Mouse (Mus musculus) kidney, adult 18-20 months (tissue): ENCODE measurements at regions not wholly inside any gene's neighbourhood (a gene's known extent, or its start where the extent isn't known, plus 50 kb on each side); places are given as distances from the start of the nearest gene placed in this dataset.
A peak's percentile ranks its signal among the peaks of the same experiment; 100 is the strongest.
"Not testable (repeated sequence)": the region's sequence is repeated elsewhere in the genome, so short reads cannot be mapped to it uniquely, and the experiment has no call there.

Experiments used
- DNase-seq: peaks from one replicate; pipeline ENCODE4 v3.0.0; 2021

- DNase-seq, result no peak
These were observed 59.5 kb downstream of the Tex35 start for GRCm38 (mm10) chr1:157048996-157049395.

DNA sequence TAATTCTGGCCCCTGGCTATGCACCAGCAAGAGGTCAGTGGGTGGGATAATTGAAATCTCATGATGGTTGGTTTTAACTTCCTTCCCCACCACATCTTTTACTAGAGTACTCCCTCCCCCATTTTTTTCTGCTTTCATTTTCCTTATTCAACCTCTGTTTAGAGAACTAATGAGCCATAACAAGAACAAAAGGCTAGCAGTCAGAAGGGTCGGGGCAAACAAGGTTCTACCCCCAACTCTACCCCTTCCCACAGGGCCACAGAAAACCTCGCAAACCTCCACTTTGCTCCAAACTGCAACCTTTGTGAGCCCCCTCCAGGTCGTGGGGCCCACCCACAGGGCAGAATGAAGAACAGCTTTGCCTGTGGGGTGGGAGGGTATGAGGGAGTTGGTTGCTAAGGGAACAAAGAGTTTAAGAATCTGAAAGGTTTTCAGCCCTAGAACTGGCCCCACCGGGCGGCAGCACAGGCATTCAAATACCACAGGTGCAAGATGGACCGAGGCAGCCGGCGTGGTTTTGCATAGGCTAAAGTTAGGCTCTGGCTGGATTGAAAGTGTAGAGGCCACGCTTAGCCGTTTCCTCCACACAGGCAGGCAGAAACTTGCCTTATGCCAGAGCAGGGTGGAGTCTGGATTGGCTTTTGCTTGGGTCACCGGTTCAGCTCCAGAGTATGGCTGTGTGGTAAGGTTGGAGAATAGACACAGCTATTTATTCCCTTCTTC is 60.1 kb downstream of the Tex35 start:
- no peak for DNase-seq

GRCm38 (mm10) chr1:157047751-157048200 is 60.7 kb downstream of the Tex35 start:
- no peak for DNase-seq

DNA sequence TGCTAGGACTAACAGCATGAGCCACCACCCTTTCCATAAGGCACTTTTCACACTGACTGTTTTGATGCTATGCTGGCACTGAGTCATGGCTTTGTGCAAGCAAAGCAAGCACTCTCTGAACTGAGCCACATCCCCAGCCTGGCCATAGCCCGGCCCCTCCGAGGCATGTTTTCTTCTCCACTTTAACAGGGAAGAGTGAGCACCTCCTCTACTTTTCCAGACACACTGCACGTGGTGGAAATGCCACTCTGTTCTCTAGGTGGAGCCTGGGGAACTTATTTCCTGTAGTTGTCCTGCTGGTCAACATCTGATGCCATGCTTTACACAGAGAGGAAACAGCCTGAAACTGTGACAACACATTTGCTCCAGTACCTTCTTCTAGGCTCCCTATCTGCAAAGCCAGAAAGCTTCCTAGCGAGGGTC is 61.7 kb downstream of the Tex35 start:
- DNase-seq, result no peak

DNA sequence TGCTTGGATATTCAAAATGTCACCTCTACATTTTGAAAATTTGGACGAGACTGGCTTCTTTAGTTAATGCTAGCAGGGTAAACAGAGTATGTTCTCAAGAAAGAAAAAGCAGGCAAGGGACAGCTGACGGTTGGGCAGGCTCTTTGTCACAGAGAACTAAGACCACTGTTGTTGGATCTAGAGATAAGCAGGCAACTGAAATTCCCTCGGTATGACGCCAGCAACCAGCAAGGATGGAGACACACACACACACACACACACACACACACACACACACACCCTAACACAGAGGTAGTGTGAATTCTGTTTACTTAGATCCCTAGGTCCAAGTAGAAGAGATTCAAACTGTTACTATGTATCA is 68.7 kb downstream of the Tex35 start:
- no peak for DNase-seq

DNA sequence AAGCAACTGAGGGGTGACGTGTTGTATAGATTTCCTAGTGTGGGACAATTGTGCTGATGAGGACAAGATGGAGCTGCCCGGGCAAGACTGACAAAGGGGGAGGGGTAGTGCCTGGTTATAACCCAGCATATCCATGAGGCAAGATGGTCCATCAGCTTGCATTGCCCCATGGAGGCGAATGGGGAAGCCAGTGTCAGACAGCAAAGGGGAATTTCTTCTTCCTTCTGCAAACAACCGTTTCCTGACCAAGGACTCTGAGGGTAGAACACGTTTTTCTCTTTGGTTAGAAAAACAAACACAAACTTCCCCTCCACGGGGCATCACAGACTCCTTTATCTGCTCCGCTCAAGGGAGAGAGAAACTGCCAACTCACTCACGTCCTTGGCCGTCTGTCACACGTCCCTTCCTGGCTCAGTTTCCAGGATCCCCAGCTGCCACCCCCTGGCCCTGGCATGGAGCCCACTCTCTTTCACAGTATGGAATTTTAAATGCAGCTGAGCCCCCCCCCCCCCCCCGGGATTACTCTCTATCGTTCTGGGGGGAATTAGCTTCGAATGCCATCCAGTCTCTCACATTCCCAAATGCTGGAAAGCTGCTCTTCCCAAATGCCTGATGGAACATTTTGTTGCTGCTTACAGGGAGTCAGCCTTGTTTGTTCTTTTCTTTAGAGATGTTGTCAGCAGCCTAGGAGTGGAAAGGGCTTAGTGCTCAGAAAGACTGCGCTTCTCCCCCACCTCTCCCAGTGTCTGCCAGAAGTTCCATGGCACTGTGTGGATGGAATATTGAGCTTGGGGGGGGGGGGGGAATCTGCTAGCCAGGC is 69.3 kb downstream of the Tex35 start:
- DNase-seq, result no peak

- DNase-seq, result no peak
These were observed 70.1 kb downstream of the Tex35 start for GRCm38 (mm10) chr1:157038111-157039008.

GRCm38 (mm10) chr1:157037246-157037991 is 71.1 kb downstream of the Tex35 start:
- no peak for DNase-seq

- DNase-seq, result no peak
These were observed 71.7 kb downstream of the Tex35 start for GRCm38 (mm10) chr1:157036779-157037178.

DNA sequence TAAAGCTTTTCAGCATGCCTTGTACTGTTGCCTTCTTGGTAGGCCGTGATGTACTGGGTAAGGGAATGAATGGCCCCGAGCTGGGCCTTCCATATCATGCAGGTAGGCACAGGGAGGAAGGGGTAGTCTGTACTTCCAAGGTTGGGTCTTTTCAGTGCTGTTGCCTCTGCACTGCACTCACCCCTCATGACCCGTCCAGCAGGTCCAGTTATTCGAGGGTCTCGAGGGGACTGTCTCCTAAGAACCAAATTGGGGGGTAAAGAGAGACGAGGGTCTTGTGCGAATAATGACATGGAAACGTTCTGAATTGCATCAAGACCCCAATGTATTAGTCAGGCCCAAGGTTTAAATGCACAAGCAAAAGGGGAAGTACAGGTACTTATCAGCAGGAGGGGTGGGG is 73.3 kb downstream of the Tex35 start:
- not testable (repeated sequence) for DNase-seq

- no peak for DNase-seq
These were observed 79.8 kb downstream of the Tex35 start for GRCm38 (mm10) chr1:157028682-157029081.

DNA sequence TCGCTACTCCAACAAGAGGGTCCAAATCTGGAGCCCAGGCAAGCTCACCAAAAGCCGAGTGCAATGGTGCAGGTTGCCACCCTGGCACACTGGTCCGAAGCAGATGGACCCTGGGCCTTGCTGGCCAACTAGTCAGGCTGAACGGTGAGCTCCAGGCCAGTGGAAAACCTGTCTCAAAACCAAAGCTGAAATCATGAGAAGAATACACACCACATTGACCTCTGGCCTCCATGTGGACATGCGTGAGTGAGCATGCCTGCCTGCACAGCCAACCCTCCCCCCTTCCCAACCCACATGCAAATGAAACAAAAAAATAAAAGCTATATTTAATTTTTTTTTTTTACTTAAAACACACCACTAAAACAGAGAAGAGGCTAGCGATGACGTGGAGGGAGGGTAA is 80.8 kb downstream of the Tex35 start:
- DNase-seq, result peak; percentile 29

DNA sequence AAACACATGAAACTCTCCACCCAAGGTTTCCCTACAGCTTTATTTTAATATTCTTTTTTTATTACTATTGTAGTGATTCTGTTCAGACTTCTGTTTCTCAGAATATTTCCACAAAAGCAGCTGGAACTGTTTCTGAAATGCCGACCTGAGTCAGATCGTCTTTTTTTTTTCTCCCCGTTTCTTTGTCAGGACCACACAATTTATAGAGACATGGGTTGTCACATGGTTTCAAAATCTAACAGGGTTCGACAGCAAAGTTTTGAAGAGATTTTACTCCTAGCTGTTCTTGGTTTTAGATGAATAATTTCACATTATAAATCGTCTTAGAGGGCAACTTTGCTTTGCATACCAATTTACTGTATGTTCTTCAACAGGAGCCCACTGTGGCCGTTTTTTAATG is 84.0 kb upstream of the Ralgps2 start:
- DNase-seq, result no peak

DNA sequence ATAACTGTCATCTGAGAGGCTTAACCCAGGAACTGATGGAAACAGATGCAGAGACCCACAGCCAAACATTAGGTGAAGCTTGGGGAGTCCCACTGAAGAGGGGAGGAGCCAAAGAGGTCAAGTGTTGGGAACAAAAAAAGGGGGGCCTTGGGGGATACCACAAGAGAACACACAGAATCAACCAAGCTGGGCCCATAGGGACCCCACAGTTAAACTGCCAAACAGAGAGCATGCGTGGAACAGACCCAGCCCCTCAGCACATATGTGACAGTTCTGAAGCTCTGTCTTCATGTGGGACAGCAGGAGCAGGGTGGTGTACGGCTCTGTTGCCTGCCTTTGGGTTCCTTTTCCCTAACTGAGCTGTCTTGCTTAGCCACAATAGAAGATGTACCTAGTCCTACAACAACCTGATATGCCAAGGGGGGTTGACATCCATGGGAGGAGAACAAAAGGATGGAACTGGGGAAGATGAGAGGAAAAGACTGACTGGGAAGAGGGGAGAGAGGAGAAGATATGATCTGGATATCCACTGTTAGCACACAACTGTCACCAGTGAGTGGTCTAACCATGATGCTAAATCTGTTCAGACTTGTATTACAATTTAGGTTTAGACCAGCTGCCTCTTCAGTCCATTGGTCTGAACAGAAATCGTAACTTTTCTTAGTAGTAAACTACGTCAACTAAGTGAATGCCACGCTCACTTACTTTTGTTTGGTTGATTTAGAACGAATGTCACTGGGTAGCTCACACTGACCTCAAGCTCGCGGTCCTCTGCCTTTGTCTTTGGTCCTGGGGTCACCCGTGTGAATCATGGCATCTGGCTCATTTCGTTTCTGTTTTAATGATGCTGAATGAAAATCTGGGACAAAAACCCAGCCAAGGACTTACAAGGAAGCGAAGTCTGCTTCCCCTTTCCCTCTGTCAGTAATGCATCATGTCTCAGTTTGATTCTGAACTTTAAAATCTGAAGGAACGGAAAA is 83.3 kb upstream of the Ralgps2 start:
- DNase-seq, result no peak

GRCm38 (mm10) chr1:157019892-157020291 is 80.5 kb upstream of the Ralgps2 start:
- DNase-seq, result no peak

DNA sequence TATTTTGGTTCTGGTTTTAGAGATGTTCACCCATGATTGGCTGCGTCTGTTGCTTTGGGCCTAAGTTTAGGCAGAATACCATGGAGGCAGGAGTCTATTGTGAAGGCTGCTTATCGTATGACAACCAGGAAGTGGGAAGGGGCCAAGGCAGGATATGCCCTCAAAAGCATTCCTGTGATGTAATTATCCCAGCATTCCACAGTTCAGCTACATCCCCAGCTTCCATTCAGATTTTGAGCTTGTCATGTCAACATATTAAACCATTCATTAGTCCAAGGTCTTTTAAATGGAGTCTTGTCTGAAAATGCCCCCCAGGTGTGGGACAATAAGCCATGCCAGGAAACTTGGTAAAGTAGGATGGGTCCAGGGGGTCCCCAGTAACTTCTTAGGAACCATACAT is 79.3 kb upstream of the Ralgps2 start:
- DNase-seq, result no peak

- no peak for DNase-seq
These were observed 78.0 kb upstream of the Ralgps2 start for GRCm38 (mm10) chr1:157017198-157017994.

DNA sequence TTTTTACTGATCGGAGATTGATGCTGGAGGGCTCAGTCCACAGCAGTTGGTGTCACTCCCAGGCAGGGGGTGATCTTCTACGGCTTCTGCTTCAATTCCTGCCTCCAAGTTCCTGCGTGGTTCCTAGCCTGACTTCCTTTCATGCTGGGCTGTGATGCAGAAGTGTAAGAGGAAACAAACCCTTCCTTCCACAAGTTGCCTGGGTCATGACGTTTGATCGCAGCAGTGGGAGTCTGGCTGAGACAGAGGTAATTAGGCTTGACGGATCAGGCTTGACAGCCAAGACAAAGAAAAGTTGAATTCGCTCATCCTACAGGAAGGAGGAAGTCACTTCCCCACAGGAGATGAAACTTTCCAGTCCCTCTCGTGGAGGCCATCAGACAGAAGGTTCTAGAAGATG is 77.2 kb upstream of the Ralgps2 start:
- no peak for DNase-seq

DNA sequence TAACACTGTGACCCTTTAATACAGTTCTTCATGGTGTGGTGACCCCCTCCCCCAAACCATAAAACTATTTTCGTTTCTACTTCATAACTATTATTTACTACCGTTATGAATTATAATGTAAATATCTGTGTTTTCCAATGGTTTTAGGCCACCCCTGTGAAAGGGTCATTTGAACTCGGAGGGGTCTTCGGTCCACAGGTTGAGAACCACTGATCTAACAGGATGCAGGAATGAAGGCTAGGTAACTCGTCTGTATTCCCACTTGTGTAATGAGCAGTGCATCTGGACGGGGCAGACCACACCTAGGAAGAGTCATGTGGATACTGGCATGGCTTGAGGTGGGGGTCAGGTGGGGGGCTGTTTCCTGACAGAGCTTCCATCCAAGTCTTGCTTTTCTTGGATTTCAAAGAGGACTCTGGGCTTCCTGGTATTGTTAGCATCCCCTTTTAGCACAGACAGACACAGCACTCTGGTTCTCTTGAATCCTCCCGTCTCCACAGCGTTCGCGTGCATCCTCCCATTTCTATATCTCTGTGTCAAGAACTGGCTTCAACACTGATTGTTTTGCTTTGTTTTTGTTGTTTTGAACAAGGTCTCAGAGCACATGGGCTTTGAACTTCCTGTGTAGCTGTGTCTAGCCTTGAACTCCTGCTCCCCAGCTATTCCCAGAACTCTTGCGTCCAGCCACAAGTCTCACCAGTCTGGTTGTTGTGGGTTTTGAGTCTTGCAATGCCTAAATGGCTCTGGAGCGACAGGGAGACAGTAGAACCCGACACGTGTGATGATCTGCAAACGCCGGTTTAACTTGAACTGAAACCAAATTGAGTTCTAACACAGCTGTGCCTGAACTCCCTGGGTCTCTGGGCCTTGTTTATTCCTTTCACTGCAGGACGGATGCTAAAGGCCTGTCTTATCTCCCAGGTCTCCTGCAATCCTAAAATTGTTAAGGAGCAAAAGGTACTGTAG is 75.4 kb upstream of the Ralgps2 start:
- DNase-seq, result no peak
